Mouse (Mus musculus) neural tube, embryonic 15.5 days (tissue): ENCODE measurements around the gene Dhdds. TPM values are rescaled to one million over a fixed set of nuclear protein-coding genes. Genes with fewer than 3 reads are reported as not detected.

Experiments
- ATAC-seq: fragments of 200-750 bp; cut with Nextera tagmentation; 2 replicates; pipeline ENCODE4 v1.8.0; 2017; ENCODE audit warnings: mild to moderate bottlenecking, moderate TSS enrichment, moderate library complexity; ENCODE audit not compliant: low FRiP score
- H3K27ac ChIP-seq: fragments of 300-500 bp; sonication (generic); replicated peaks from 2 replicates; pipeline ENCODE4 v1.5.1; 2015; ENCODE audit warnings: mild to moderate bottlenecking, inconsistent platforms
- H3K27me3 ChIP-seq: fragments of 300-500 bp; sonication (generic); replicated peaks from 2 replicates; pipeline ENCODE4 v1.6.1; 2015; ENCODE audit warnings: inconsistent platforms
- H3K36me3 ChIP-seq: fragments of 300-500 bp; sonication (generic); 2 replicates; pipeline ENCODE4 v1.6.1; 2015; ENCODE audit warnings: inconsistent platforms
- H3K4me1 ChIP-seq: fragments of 300-500 bp; sonication (generic); 2 replicates; pipeline ENCODE4 v1.6.1; 2015; ENCODE audit warnings: inconsistent platforms
- H3K4me2 ChIP-seq: fragments of 300-500 bp; sonication (generic); 2 replicates; pipeline ENCODE4 v1.6.1; 2015; ENCODE audit warnings: inconsistent platforms, mild to moderate bottlenecking, moderate library complexity
- H3K4me3 ChIP-seq: fragments of 300-500 bp; sonication (generic); replicated peaks from 2 replicates; pipeline ENCODE4 v1.5.1; 2015; ENCODE audit warnings: mild to moderate bottlenecking, inconsistent platforms
- H3K9ac ChIP-seq: fragments of 300-500 bp; sonication (generic); replicated peaks from 2 replicates; pipeline ENCODE4 v1.6.1; 2015; ENCODE audit warnings: mild to moderate bottlenecking, inconsistent platforms
- H3K9me3 ChIP-seq: fragments of 300-500 bp; sonication (generic); replicated peaks from 2 replicates; pipeline ENCODE4 v1.6.1; 2016; ENCODE audit warnings: inconsistent platforms
- WGBS: fragments of 180-500 bp; shearing (Covaris S2); methylation state at CpG from one replicate; pipeline ENCODE4 v1.1.7; 2015; ENCODE audit warnings: mixed read lengths; 5-methylcytosine and 5-hydroxymethylcytosine counted together
- polyA plus RNA-seq: library from polyadenylated mRNA; unstranded; fragments of >200 nt; fragmentation: Nextera tagmentation; extraction: Ambion mirVana; gene quantifications from 2 replicates; pipeline ENCODE4 v1.2.1, GENCODE M21; 2015

Dhdds gene
- polyA plus RNA-seq, 1 experiment from 2014 or later, result 47.4 TPM

- WGBS, result 68% methylated on average over 3 of the region's 3 CpGs
- Histone ChIP-seq H3K9ac (no peak overlapping the region), H3K27me3 (no peaks in the 10 kb centered on the region), H3K27ac (no peak overlapping the region), H3K4me3 (no peak overlapping the region), H3K9me3 (no peaks in the 10 kb centered on the region), H3K36me3 (no peaks in the 10 kb centered on the region), H3K4me2 (no peak overlapping the region), H3K4me1 (no peaks in the 10 kb centered on the region)
- no peak for ATAC-seq
These were observed 59.1 kb downstream of the Dhdds start for GRCm38 (mm10) chr4:133941576-133941975.

- no peaks in the 10 kb centered on the region for H3K9me3 ChIP-seq
- H3K9ac ChIP-seq, result no peak overlapping the region
- 87% methylated on average over 13 of the region's 13 CpGs for WGBS
- no peaks in the 10 kb centered on the region for H3K4me1 ChIP-seq
- H3K27me3 ChIP-seq, result no peaks in the 10 kb centered on the region
- H3K4me2 ChIP-seq, result no peak overlapping the region
- no peak overlapping the region for H3K4me3 ChIP-seq
- H3K36me3 ChIP-seq, result no peaks in the 10 kb centered on the region
- H3K27ac ChIP-seq, result no peak overlapping the region
- no peak for ATAC-seq
These were observed 60.1 kb downstream of the Dhdds start for GRCm38 (mm10) chr4:133940386-133941260.

- no peaks in the 10 kb centered on the region for H3K36me3 ChIP-seq
- H3K27ac ChIP-seq, result no peak overlapping the region
- no peaks in the 10 kb centered on the region for H3K9me3 ChIP-seq
- H3K4me2 ChIP-seq, result no peak overlapping the region
- no peaks in the 10 kb centered on the region for H3K27me3 ChIP-seq
- no peak for ATAC-seq
- no peaks in the 10 kb centered on the region for H3K4me1 ChIP-seq
- H3K4me3 ChIP-seq, result no peak overlapping the region
- 66% methylated on average over 2 of the region's 2 CpGs for WGBS
- H3K9ac ChIP-seq, result no peak overlapping the region
These were observed 62.6 kb downstream of the Dhdds start for GRCm38 (mm10) chr4:133938077-133938476.

- Histone ChIP-seq H3K4me1 (no peaks in the 10 kb centered on the region), H3K9ac (no peak overlapping the region), H3K27me3 (no peaks in the 10 kb centered on the region), H3K9me3 (no peaks in the 10 kb centered on the region), H3K36me3 (no peaks in the 10 kb centered on the region), H3K4me3 (no peak overlapping the region), H3K4me2 (no peak overlapping the region), H3K27ac (no peak overlapping the region)
- WGBS, result 71% methylated on average over 3 of the region's 3 CpGs
- ATAC-seq, result no peak
These were observed 68.9 kb downstream of the Dhdds start for GRCm38 (mm10) chr4:133931785-133932184.

- Histone ChIP-seq H3K27ac (no peak overlapping the region), H3K27me3 (no peaks in the 10 kb centered on the region), H3K4me1 (no peaks in the 10 kb centered on the region), H3K9me3 (no peaks in the 10 kb centered on the region), H3K4me3 (no peak overlapping the region), H3K36me3 (no peaks in the 10 kb centered on the region), H3K9ac (no peak overlapping the region), H3K4me2 (no peak overlapping the region)
- 15% methylated on average over 10 of the region's 10 CpGs for WGBS
- ATAC-seq, result no peak
These were observed 69.4 kb downstream of the Dhdds start for GRCm38 (mm10) chr4:133931349-133931748.

- no peak for ATAC-seq
These were observed 71.4 kb downstream of the Dhdds start for GRCm38 (mm10) chr4:133929278-133929670.

GRCm38 (mm10) chr4:133928576-133929277 lies 72.0 kb downstream of the Dhdds start:
- no peak for ATAC-seq
- Histone ChIP-seq H3K4me1 (no peaks in the 10 kb centered on the region), H3K4me3 (no peak overlapping the region), H3K27ac (no peak overlapping the region), H3K27me3 (no peaks in the 10 kb centered on the region), H3K36me3 (no peaks in the 10 kb centered on the region), H3K4me2 (no peak overlapping the region), H3K9me3 (no peaks in the 10 kb centered on the region), H3K9ac (no peak overlapping the region)
- 59% methylated on average over 15 of the region's 15 CpGs for WGBS

More at GRCm38 (mm10) chr4:133929278-133929670, 71.4 kb downstream of the Dhdds start:
- Histone ChIP-seq H3K27ac (no peak overlapping the region), H3K4me2 (no peak overlapping the region), H3K36me3 (no peaks in the 10 kb centered on the region), H3K4me3 (no peak overlapping the region), H3K4me1 (no peaks in the 10 kb centered on the region), H3K27me3 (no peaks in the 10 kb centered on the region), H3K9ac (no peak overlapping the region), H3K9me3 (no peaks in the 10 kb centered on the region)
- 30% methylated on average over 7 of the region's 7 CpGs for WGBS

GRCm38 (mm10) chr4:133925204-133925603 lies 75.5 kb downstream of the Dhdds start:
- Histone ChIP-seq H3K27me3 (no peaks in the 10 kb centered on the region), H3K4me3 (no peak overlapping the region), H3K9ac (no peak overlapping the region), H3K36me3 (no peaks in the 10 kb centered on the region), H3K27ac (no peak overlapping the region), H3K4me1 (no peaks in the 10 kb centered on the region), H3K9me3 (no peaks in the 10 kb centered on the region), H3K4me2 (no peak overlapping the region)
- 80% methylated on average over 4 of the region's 4 CpGs for WGBS
- no peak for ATAC-seq

- H3K27me3 ChIP-seq, result no peaks in the 10 kb centered on the region
- H3K9ac ChIP-seq, result no peak overlapping the region
- no peak overlapping the region for H3K4me3 ChIP-seq
- no peaks in the 10 kb centered on the region for H3K9me3 ChIP-seq
- H3K4me2 ChIP-seq, result no peak overlapping the region
- no peak overlapping the region for H3K27ac ChIP-seq
- H3K4me1 ChIP-seq, result no peaks in the 10 kb centered on the region
- no peaks in the 10 kb centered on the region for H3K36me3 ChIP-seq
- ATAC-seq, result no peak
- 91% methylated on average over 5 of the region's 5 CpGs for WGBS
These were observed 77.0 kb downstream of the Dhdds start for GRCm38 (mm10) chr4:133923743-133924142.

Other genes with a start within 250 kb of the Dhdds start
- 26.9 and 28.7 TPM in 2 replicates for gene Arid1a, start 244.1 kb downstream of the Dhdds start, polyA plus RNA-seq
- gene Rps6ka1, start 113.1 kb downstream of the Dhdds start, polyA plus RNA-seq, result 23.7 and 38.8 TPM in 2 replicates
- 921 and 1,163 TPM in 2 replicates for gene Hmgn2, start 32.3 kb downstream of the Dhdds start, polyA plus RNA-seq
- gene Lin28a, start 17.9 kb upstream of the Dhdds start, polyA plus RNA-seq, result 0.19 and 0.37 TPM in 2 replicates
- gene Zfp683, start 52.9 kb upstream of the Dhdds start, polyA plus RNA-seq, result not detected in 2 replicates
- 2.5 and 3.7 TPM in 2 replicates for gene Crybg2, start 59.9 kb upstream of the Dhdds start, polyA plus RNA-seq
- gene Cd52, start 94.2 kb upstream of the Dhdds start, polyA plus RNA-seq, result 5.6 and 29.0 TPM in 2 replicates
- gene Ubxn11, start 101.7 kb upstream of the Dhdds start, polyA plus RNA-seq, result 16.2 and 19.4 TPM in 2 replicates
- 436 and 479 TPM in 2 replicates for gene Sh3bgrl3, start 127.9 kb upstream of the Dhdds start, polyA plus RNA-seq
- gene Cep85, start 186.2 kb upstream of the Dhdds start, polyA plus RNA-seq, result 18.9 and 34.8 TPM in 2 replicates
- not detected in 2 replicates for gene Gm7534, start 202.1 kb upstream of the Dhdds start, polyA plus RNA-seq
- not detected in 2 replicates for gene Catsper4, start 226.5 kb upstream of the Dhdds start, polyA plus RNA-seq
- gene Cnksr1, start 237.5 kb upstream of the Dhdds start, polyA plus RNA-seq, result 0.20 and 1.4 TPM in 2 replicates
- 0.42 TPM in 1 of 2 replicates, not detected in the other for gene E130218I03Rik, start 242.7 kb upstream of the Dhdds start, polyA plus RNA-seq
- 13.9 and 14.8 TPM in 2 replicates for gene Zfp593, start 244.7 kb upstream of the Dhdds start, polyA plus RNA-seq
- not detected in 2 replicates for gene Gm30191, start 246.0 kb upstream of the Dhdds start, polyA plus RNA-seq